Mouse (Mus musculus): ENCODE measurements around the gene Dcaf10. TPM values are rescaled to one million over a fixed set of nuclear protein-coding genes. Genes with fewer than 3 reads are reported as not detected.

The Dcaf10 gene
- total RNA-seq, 1 experiment from 2014 or later: 12.7 TPM

- ATAC-seq (replicated peaks; ENCODE audit: insufficient number of reproducible peaks, low FRiP score, low TSS enrichment, poor library complexity, severe bottlenecking): no peak
Measured at GRCm38 (mm10) chr4:45412433-45413192, 70.7 kb downstream of the Dcaf10 start.

DNA sequence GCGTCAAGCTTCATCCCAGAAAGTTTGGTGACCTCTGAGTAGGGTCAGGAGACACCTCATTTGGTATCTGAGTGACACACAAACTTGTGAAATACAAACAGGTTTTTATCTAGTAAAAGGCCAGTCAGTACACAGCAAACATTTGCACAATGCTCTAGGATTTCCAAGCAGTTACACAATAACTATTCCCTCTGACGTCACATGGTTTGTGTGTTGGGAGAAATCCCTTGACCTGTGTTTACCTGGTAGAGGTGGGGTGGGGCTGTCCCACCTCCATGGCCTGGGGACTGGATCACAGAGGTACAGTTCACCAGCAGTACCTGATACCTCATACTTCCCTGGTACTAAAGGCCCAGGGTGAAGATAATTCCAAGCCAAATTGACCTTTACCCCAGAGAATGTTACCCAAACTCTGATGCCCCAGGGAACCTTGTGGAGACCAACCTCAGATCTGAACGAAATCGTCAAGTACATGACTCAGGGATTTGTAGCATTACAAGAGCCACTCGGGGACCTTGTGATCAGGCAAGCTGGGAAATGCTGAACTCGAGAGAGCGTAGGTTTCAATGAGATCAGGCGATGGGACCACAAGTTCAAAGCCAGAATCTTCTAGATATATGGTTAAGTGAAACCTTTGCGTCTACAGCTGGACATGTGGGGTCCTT lies 71.9 kb downstream of the Dcaf10 start:
- no peak for ATAC-seq (replicated peaks; ENCODE audit: insufficient number of reproducible peaks, low FRiP score, low TSS enrichment, poor library complexity, severe bottlenecking)

GRCm38 (mm10) chr4:45416314-45416713 lies 74.4 kb downstream of the Dcaf10 start:
- no peak for ATAC-seq (replicated peaks; ENCODE audit: insufficient number of reproducible peaks, low FRiP score, low TSS enrichment, poor library complexity, severe bottlenecking)

DNA sequence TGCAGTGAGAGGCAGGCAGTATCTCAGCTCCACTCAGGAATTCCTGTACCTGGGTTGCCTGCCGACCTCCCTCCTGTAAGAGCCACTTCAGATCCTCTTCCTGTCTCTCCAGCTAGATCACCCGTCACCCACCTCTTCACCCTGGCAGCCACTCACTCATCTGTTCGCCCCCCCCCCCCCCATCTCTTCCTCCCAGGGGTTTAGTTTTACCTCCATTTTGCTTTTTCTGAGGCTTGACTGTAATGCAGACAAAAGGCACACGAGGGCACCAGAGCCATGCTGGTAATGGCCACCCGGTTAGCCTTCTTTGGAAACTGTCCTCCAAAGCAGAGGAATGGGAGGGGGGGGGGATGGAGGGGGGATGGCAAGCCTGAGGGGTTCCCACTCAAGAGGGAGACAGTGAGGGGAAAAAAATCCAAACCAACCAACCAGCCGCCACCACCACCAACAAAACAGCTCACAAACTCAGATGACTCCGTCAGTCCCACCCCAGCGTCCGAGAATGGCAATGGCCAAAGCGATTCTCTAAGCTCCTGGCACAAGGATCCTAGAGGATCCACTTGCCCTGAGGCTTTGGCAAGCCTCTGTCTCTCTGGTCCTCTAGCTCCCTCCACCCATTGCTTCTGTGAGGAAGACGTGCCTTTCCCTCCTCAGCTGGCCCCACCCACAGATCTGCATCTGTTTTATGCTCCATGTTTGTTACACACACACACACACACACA lies 76.5 kb downstream of the Dcaf10 start:
- no peak for ATAC-seq (replicated peaks; ENCODE audit: insufficient number of reproducible peaks, low FRiP score, low TSS enrichment, poor library complexity, severe bottlenecking)

- ATAC-seq (replicated peaks; ENCODE audit: insufficient number of reproducible peaks, low FRiP score, low TSS enrichment, poor library complexity, severe bottlenecking): no peak
Measured at GRCm38 (mm10) chr4:45419051-45419450, 77.2 kb downstream of the Dcaf10 start.

DNA sequence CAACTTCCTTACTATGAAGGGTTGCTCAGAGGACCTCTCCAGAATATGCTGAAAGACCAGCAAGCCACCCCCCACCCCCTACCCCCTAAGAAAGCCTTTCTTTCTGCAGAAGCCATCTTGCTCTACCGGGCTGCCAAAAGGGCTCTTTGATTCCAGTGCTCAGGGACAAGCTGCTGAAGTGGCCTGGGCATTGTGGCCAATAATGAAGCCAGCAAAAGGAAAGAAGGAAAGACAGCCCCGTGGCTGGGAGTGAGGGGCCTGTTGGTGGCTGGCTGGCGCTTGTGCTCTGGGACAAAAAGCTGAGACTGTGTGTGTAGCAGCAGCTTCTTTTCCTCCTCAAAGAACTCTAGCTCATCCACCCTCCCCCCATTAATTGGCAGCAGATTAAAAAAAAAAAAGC lies 78.8 kb downstream of the Dcaf10 start:
- ATAC-seq (replicated peaks; ENCODE audit: insufficient number of reproducible peaks, low FRiP score, low TSS enrichment, poor library complexity, severe bottlenecking): no peak

GRCm38 (mm10) chr4:45421519-45422260 lies 79.8 kb downstream of the Dcaf10 start:
- ATAC-seq (replicated peaks; ENCODE audit: insufficient number of reproducible peaks, low FRiP score, low TSS enrichment, poor library complexity, severe bottlenecking): no peak

GRCm38 (mm10) chr4:45422640-45423039 lies 80.7 kb downstream of the Dcaf10 start:
- no peak for ATAC-seq (replicated peaks; ENCODE audit: insufficient number of reproducible peaks, low FRiP score, low TSS enrichment, poor library complexity, severe bottlenecking)

DNA sequence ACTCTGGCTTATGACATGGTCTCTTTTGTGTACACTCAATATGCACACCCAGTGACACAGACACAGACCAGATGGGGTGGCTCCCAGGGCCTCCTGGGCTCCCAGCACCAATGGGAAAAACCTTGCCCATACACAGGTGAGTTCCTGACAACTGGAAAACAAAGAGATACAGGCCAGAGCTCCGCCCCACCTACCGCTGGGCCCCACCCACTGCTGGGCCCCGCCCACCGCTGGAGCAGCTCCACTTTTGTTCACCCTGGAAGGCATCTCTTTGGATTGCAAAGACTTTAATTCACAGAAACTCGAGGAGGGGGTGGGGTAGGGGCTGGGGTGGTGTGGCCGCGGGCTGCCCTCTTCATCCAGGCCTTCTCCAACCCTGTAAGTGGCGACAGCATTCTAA lies 81.5 kb downstream of the Dcaf10 start:
- no peak for ATAC-seq (replicated peaks; ENCODE audit: insufficient number of reproducible peaks, low FRiP score, low TSS enrichment, poor library complexity, severe bottlenecking)

- no peak for ATAC-seq (replicated peaks; ENCODE audit: insufficient number of reproducible peaks, low FRiP score, low TSS enrichment, poor library complexity, severe bottlenecking)
Measured at GRCm38 (mm10) chr4:45426724-45427457, 85.0 kb downstream of the Dcaf10 start.

Other genes with a start within 250 kb of the Dcaf10 start
- 79.9 to 122 TPM (median 98.7 TPM) in 3 replicates for gene Tomm5, start 234.0 kb upstream of the Dcaf10 start, total RNA-seq (2017)
- gene Frmpd1, start 157.2 kb upstream of the Dcaf10 start, total RNA-seq (2017): not detected in 3 replicates
- 17.1 to 19.6 TPM (median 18.9 TPM) in 3 replicates for gene Trmt10b, start 45.0 kb upstream of the Dcaf10 start, total RNA-seq (2017)
- gene Exosc3, start 631 bp downstream of the Dcaf10 start, total RNA-seq (2017): 117 to 178 TPM (median 123 TPM) in 3 replicates
- 43.4 to 47.8 TPM (median 44.2 TPM) in 3 replicates for gene Slc25a51, start 66.7 kb downstream of the Dcaf10 start, total RNA-seq (2017)
- 1.0 to 3.3 TPM (median 1.1 TPM) in 3 replicates for gene Shb, start 190.4 kb downstream of the Dcaf10 start, total RNA-seq (2017)

Data from monocyte, adult 5-6 weeks (primary cell).